Mouse (Mus musculus) thymus, adult 2 months (tissue): ENCODE results near the gene Vsig10l.

Experiments used
- CTCF ChIP-seq: fragments of 200-500 bp; IDR thresholded peaks from 2 replicates; pipeline ENCODE4 v1.5.1; 2012; ENCODE audit warnings: mild to moderate bottlenecking, control low read depth, low read length, moderate library complexity, borderline replicate concordance; ENCODE audit not compliant: control insufficient read depth, poor library complexity, insufficient read depth; ENCODE audit errors: extremely low read depth
- POLR2A ChIP-seq: fragments of 200-500 bp; IDR thresholded peaks from 2 replicates; pipeline ENCODE4 v1.6.1; 2012; ENCODE audit warnings: mild to moderate bottlenecking, low read length, control low read depth, moderate library complexity; ENCODE audit not compliant: control insufficient read depth, poor library complexity, insufficient read depth; ENCODE audit errors: extremely low read depth

DNA sequence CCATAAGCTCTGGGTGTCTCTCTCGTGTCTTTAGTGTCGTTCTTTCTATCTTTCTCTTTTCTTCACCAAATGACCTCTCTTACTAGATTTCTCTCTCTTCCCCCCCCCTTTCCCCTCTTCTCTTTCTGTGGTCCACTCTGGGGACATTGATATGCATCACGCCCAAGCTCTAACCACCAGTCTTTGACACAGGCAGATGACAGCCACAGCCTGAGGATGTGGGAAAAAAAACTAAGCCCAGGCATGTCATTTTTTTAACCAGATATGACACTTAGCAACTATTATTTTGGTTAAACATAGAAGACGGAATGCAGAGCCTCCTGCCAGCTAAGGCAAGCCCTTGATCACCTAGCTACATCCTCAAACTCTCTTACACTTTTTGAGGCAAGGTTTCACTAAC, 24.3 kb upstream of the Vsig10l start:
- TF ChIP-seq CTCF: no peak
- no peak for TF ChIP-seq POLR2A
